Mouse (Mus musculus): ENCODE measurements around the gene Ntrk2.

DNA sequence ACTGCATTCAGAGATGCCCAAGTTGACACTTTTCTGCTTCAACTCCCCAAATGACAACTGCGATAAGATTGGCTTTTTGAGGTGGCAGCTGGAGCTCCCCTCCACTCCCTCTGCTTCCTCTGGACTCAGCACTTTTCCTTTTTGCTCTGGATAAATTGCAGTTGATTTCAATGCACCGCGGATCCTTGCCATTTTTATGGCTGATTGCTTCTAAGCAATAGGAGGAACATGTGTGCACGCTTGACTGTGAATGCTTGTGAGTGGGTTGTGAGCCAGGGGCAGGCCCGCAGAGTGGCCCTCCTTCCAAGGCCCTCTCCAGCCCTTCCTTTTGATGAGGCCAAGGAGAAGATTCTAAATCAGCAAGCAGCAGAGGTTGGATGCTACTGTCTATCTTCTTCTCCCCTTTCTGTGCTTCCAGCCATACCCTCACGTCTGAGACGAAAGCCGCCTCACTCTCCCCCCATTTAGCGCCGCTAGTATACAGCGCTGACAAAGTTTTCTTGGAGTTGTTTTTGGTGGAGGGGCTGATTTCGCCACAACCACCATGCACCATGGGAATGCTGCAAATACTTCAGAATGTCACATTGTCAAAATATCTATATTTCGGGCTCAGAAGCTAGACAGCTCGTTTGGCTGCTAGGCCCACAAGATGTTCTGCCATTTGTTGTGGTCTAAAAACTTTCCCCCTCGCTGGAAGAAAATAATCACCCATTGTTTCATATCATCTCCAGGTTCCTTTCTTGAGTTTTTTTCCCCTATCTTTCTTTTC lies 122.5 kb downstream of the Ntrk2 start:
- TF ChIP-seq POLR2A (IDR thresholded peaks at IDR 0.05; ENCODE audit: borderline replicate concordance, extremely low read depth, insufficient read depth, insufficient read length, poor library complexity, severe bottlenecking) (no peak), CTCF (IDR thresholded peaks at IDR 0.05; ENCODE audit: borderline replicate concordance, extremely low read depth, insufficient read depth, insufficient read length) (no peak)
